Mouse (Mus musculus) adrenal gland, adult 18-20 months (tissue): ENCODE data around the gene Lrrtm4. TPM values are rescaled to one million over a fixed set of nuclear protein-coding genes. Genes with fewer than 3 reads are reported as not detected.

ENCODE experiments used
- DNase-seq, 2 experiments: peaks; one replicate each; pipeline ENCODE4 v3.0.0; 2021 to 2022; ENCODE audit warnings: low spot score in 2 of 2
- long read RNA-seq, 2 experiments: library from polyadenylated mRNA; stranded (forward); transcript quantifications; one replicate each; pipeline ENCODE4 v2.0.0; 2021
- total RNA-seq, 2 experiments: library from RNA; stranded (reverse); gene quantifications; 1 replicate in 1 of 2; 2 replicates in 1 of 2; pipeline ENCODE4 v1.2.3; 2021

Lrrtm4 gene
- 1 to 10 TPM; 4.3 to 5.4 TPM for total RNA-seq
- long read RNA-seq, experiment 1, full-length matches to known transcripts: 2 of 4 reads
- long read RNA-seq, experiment 1, partial matches to known transcripts: 2 of 4 reads
- long read RNA-seq, experiment 1, other reads (novel, unspliced or antisense): 0 of 4 reads
- long read RNA-seq, experiment 2, full-length matches to known transcripts: 1 of 5 reads
- long read RNA-seq, experiment 2, partial matches to known transcripts: 4 of 5 reads
- long read RNA-seq, experiment 2, other reads (novel, unspliced or antisense): 0 of 5 reads

GRCm38 (mm10) chr6:80018765-80019164 is at the start of gene Lrrtm4:
Gene Lrrtm4 (plus strand): TSS chr6:80018877.
- DNase-seq: no peak

DNA sequence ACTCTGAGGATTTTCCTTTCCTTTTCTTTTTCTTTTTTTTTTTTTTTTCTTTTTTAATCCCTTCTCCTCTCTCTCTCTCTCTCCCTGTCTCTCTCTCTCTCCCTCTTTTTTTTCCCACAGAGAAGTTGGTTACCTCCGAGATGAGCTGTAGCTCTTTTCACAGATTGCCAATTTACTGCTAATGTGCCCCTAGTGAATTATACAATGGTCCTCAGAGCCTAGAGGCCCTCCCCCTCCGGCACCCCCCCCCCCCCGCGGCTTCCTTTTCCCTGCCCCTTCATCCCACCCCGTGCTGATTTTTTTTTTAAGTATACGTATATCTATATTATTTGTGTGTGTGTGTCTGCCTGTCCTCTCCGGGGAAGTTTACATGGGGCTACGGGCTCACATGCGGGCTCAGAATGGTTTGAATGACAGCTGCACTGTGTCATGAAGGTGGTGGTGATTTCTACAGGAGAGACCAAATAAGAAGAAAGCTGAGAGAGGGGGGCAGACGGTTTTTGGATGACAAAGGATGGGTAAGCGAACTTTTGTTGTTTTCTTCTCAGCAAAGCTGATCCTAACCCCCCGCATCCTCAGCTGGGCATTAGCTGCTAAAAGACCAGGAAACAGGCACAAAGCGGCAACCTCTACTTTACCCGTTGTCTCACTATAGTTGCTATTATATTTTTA is 648 bp downstream of the Lrrtm4 start:
- no peak for DNase-seq

DNA sequence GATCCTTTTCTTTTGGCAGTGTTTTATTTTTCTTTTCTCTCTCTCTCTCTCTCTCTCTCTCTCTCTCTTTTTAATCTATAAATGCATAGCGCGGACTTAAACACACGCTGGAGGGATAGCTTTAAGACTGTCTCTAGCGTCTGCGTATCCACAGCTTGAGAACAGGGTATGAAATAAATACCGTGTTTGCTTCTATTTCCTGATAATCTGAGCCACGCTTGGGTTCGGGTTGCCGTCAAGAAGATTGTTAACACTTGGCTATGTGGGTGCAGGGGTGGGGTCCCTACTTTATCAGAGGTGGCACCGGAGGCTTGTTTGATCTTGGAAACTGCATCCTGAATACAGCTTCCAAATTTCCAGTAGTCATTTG is 1.2 kb downstream of the Lrrtm4 start:
- no peak for DNase-seq

- DNase-seq: no peak
Observed at GRCm38 (mm10) chr6:80056849-80057248, 38.2 kb downstream of the Lrrtm4 start.

DNA sequence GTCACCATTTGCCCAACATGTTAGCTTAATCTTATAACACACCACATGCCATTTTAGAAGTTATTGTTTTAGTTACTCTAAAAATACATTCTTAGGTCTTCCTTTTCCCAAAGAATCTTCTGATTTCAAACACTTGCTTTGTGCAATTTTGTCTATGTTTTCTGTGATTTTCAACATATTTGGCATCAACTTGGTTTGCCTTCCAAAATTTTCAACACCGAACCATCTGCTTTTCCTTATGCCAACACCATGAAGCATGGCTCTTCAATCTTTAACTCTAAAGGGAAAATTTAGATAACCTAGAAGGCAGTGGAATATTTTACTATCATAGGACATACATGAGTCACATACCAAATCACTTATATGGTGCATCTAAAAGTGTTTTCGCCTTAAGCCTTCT is 59.3 kb downstream of the Lrrtm4 start:
- DNase-seq: no peak

DNA sequence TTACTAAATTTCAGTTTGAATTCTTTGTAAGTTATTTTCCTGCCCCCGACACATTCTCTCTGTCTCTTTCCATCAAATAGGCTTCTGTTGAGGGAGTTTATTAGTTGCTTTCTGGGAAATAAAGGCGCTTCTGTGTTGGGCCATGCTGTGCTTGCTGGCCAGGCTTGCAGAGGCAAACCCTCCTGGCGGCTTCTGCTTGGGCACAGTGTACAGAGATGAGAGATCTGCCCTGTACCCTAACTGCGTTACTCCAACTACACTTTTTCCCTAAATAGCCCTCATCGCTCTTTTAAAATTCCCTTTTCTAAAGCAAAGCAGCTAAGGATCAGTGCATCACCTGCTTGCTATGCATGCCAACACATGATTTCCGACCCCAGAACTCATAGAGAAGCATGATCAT is 60.6 kb downstream of the Lrrtm4 start:
- no peak for DNase-seq

- DNase-seq: no peak
Observed at GRCm38 (mm10) chr6:80094909-80095308, 76.2 kb downstream of the Lrrtm4 start.

DNA sequence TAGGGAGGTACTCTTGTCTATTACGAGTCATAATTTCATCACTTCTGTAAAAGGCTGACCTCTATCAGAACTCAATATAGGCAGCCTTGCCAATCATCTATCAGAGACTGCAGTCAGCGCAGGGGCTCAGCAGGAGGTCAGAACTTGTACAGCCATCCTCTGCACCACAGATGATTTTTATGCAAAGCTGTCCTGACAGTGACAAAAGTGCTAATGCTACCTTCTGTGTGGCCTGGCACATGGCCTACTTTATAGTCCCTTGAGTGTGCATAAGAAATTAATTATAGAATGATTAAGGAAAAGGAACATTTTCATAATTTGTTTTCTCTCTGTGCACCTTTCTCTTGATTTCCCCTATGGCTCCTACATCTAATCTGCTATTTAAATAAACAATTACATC is 86.7 kb downstream of the Lrrtm4 start:
- no peak for DNase-seq

- DNase-seq: no peak
Observed at GRCm38 (mm10) chr6:80105843-80106242, 87.2 kb downstream of the Lrrtm4 start.

DNA sequence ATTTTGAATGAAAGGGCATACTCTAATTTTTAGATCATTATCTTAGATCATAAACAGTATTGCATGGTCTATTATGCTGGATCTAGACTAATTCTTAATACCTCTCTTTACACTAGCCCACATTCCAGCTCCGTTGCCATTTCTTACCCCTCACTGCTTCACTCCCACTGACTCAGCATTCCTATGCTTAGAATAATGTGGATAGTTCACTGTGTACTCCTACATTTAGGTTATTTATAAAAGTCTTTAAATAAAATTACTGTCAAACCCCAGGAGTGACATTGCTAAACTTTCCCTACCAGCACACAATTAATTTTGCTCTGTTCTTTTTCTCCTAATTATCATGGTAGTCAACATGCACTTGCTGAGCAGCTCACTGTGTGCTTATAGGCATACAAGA is 107.7 kb downstream of the Lrrtm4 start:
- no peak for DNase-seq

- DNase-seq: no peak
Observed at GRCm38 (mm10) chr6:80162585-80162984, 143.9 kb downstream of the Lrrtm4 start.

DNA sequence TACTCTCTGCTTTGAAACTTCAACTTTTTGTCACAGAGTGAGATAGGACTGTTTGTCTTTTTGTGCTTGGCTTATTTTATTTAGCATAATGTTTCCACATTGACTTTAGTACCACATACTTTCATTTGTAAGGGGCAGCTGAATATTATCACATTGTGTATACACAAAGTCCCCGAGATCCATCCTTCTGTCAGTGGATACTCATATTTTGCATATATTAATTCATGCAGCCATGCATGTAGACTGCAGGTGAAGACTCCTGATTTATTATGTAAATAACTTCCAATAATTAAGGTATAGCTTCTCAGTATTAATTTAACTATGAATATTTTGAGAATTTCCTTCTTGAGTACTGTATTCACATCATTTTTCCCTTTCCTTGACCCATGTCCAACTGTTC is 163.2 kb downstream of the Lrrtm4 start:
- DNase-seq: no peak

- no peak for DNase-seq
Observed at GRCm38 (mm10) chr6:80182353-80182752, 163.7 kb downstream of the Lrrtm4 start.

- no peak for DNase-seq
Observed at GRCm38 (mm10) chr6:80185489-80186113, 166.9 kb downstream of the Lrrtm4 start.

DNA sequence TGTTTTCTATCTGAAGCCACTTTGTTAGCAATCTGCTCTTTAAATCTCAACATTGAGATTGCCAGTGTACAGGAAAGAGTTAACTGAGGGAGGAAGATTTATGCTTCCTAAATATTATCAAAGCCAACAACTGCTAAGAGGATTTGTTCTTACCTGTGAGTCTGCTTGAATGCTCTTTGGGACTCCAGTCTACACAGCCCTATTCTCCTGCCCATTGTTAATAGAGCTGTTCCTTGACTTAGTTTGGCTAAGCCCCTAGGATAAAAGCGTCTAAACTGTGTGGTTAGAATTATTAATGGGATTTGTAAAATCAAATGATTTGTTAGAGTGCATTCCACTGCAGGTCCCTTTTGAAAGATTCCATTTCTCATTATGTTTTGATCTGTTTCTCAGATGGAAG is 168.1 kb downstream of the Lrrtm4 start:
- DNase-seq: no peak

DNA sequence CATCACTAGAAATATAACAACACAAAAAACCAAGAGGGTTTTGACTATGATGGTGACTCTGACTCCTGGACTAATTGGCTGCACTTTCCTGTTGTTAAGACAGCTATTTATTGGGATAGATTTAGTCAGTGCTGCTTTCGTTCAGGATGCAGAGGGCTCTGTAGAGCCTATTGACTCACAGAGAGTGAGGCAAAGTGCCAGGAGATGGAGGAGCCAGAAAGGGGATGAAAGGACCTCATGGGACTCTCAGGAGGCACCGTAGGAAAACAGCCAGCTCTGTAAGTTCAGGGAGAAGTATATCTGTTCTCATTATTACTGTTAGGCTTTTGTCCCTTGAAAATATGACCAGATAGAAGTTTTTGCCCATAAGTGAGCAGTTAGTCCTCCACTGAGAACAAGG is 190.8 kb downstream of the Lrrtm4 start:
- no peak for DNase-seq

DNA sequence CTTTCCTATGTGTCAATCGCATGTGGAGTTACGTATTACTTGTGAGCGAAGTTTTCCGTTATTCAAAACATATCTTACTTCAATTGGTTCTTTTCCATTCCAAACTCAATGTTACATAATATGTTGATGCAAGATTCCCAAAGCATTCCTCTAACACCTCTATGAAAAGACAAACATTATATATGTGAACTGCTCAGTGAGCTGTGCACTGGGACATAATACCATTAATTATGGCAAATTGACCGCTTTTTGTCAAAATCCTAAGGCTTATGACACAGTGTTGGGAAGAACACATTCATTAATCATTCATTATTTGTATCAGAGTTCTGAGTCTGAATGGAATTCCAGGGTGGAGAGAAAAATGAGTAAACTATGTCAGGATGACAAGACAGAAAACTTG is 191.6 kb downstream of the Lrrtm4 start:
- DNase-seq: no peak

DNA sequence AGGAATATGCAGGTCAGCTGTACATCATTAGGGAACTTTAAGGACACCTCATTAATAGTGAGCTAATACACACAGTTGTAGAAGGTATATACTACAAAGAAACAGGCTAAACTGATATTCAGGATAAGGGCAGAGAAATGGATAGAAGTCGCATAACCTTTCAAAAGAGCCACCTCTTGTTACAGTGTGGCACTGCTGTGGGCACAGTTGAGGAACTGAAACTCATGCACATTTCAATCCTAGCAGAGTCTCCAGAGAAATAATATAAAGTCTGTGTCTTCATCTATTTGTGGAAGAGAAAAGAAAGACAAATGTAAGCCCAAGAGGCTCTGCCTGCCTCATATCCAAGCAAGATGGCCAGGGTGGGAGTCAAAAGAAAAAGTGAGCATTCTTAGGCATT is 242.9 kb downstream of the Lrrtm4 start:
- no peak for DNase-seq

DNA sequence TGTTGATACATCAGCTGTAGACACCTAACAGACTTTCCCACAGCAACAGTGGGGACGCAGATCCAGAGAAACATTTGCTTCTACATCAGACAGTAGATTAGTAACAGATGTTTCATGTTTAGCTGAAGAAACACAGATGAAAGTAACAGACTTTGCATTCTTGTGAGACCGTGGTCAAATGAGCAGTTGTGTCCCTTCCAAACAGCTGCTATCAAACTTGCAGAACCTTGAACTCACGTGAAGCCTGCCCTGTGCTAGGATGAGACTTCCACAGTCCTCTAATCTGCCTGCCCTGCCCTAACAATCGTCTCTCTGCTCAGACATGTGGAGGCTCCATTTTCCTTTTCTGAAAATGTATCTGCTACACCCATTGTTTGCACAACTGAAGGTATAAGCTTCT is 245.3 kb downstream of the Lrrtm4 start:
- no peak for DNase-seq

DNA sequence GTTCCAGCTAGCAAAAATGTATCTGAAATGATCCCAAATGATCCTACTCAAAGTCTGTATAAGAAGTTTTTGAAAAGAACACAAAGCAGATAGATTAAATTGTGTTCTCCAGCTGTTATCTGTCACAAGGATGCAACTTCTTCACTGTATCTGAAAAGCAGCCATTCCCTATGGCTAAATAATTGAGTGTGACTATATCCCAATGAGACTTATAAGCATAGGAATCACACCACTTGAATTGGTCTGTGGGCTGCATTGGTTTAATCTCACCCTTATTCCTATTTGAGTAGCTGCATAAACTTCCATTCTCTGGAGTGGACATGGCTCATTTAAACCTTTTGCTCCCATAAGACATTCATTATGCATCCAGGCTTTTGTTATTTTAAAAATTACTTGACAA is 245.9 kb downstream of the Lrrtm4 start:
- DNase-seq: no peak

DNA sequence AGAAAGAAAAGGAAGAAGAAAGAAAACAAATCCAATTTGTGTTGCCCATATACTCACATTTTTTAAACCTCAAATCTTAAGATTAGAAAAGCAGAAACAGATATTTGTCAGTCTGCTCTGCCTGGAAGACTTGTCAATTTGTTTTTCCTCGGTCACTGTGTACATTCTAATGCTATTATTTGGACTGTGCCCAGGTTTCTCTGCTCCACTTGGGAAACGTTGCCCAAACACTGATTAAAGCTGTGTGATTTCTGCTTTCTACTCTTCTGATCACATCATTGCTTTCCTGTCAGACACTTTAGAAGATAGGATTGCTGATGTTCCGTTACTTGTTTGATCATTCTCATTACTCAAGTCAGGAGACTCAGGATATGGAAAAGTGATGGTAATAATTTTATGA is 247.1 kb downstream of the Lrrtm4 start:
- DNase-seq: no peak

- DNase-seq: no peak
Observed at GRCm38 (mm10) chr6:80286968-80287367, 268.3 kb downstream of the Lrrtm4 start.

- no peak for DNase-seq
Observed at GRCm38 (mm10) chr6:80301871-80302270, 283.2 kb downstream of the Lrrtm4 start.
